Mouse (Mus musculus): ENCODE data around the gene Rpl24. TPM values are rescaled to one million over a fixed set of nuclear protein-coding genes. Genes with fewer than 3 reads are reported as not detected.
"Not testable (repeated sequence)": the region's sequence is repeated elsewhere in the genome, so short reads cannot be mapped to it uniquely, and the experiment has no call there.

Gene Rpl24
- polyA plus RNA-seq, 1 experiment: 1,568 TPM

GRCm38 (mm10) chr16:55938761-55939160 lies 27.3 kb upstream of the Rpl24 start:
- peaks cover 3% of the 10 kb centered on the region for H3K79me2 ChIP-seq (ENCODE audit: control insufficient read depth, insufficient read depth)

GRCm38 (mm10) chr16:55939703-55940102 lies 26.4 kb upstream of the Rpl24 start:
- Histone ChIP-seq H3ac (ENCODE audit: control insufficient read depth, insufficient read length, low read depth) (no peak overlapping the region), H3K36me3 (ENCODE audit: control insufficient read depth, insufficient read depth) (no peaks in the 10 kb centered on the region), H3K4me3 (ENCODE audit: insufficient read depth, poor library complexity, severe bottlenecking) (no peak overlapping the region), H3K79me3 (ENCODE audit: low read depth) (no peaks in the 10 kb centered on the region), H3K27me3 (ENCODE audit: control insufficient read depth, insufficient read depth, insufficient read length) (peaks cover 5% of the 10 kb centered on the region), H3K79me2 (ENCODE audit: control insufficient read depth, insufficient read depth) (no peaks in the 10 kb centered on the region)
- no peak for TF ChIP-seq CTCF (IDR thresholded peaks at IDR 0.05; ENCODE audit: control insufficient read depth, insufficient read depth, insufficient read length)
- no peak for TF ChIP-seq MYOG (IDR thresholded peaks at IDR 0.05; ENCODE audit: control insufficient read depth, extremely low read depth, insufficient read length)
- no peak for TF ChIP-seq MAX (IDR thresholded peaks at IDR 0.05)
- TF ChIP-seq CEBPB (IDR thresholded peaks at IDR 0.05; ENCODE audit: low read depth): no peak
- no peak for TF ChIP-seq USF1 (IDR thresholded peaks at IDR 0.05; ENCODE audit: low read depth)
- TF ChIP-seq FOSL1 (IDR thresholded peaks at IDR 0.05; ENCODE audit: insufficient read depth, low read length, poor library complexity, severe bottlenecking): no peak

More at GRCm38 (mm10) chr16:55938761-55939160, 27.3 kb upstream of the Rpl24 start:
- Histone ChIP-seq H3K79me3 (ENCODE audit: low read depth) (no peaks in the 10 kb centered on the region), H3K36me3 (ENCODE audit: control insufficient read depth, insufficient read depth) (no peaks in the 10 kb centered on the region), H3K27me3 (ENCODE audit: control insufficient read depth, insufficient read depth, insufficient read length) (peaks cover 5% of the 10 kb centered on the region), H3K4me3 (ENCODE audit: insufficient read depth, poor library complexity, severe bottlenecking) (no peak overlapping the region), H3ac (ENCODE audit: control insufficient read depth, insufficient read length, low read depth) (no peak overlapping the region)
- TF ChIP-seq USF1 (IDR thresholded peaks at IDR 0.05; ENCODE audit: low read depth) (no peak), CTCF (IDR thresholded peaks at IDR 0.05; ENCODE audit: control insufficient read depth, insufficient read depth, insufficient read length) (no peak), MYOD1 (IDR thresholded peaks at IDR 0.05; ENCODE audit: control insufficient read depth, insufficient read length, low read depth) (no peak), MAX (IDR thresholded peaks at IDR 0.05) (no peak), CEBPB (IDR thresholded peaks at IDR 0.05; ENCODE audit: low read depth) (no peak)

GRCm38 (mm10) chr16:55940781-55941180 lies 25.3 kb upstream of the Rpl24 start:
- H3K79me2 ChIP-seq (ENCODE audit: control insufficient read depth, insufficient read depth): no peaks in the 10 kb centered on the region
- TF ChIP-seq CEBPB (IDR thresholded peaks at IDR 0.05; ENCODE audit: low read depth): no peak
- no peak for TF ChIP-seq MYOD1 (IDR thresholded peaks at IDR 0.05; ENCODE audit: control insufficient read depth, insufficient read length, low read depth)
- TF ChIP-seq FOSL1 (IDR thresholded peaks at IDR 0.05; ENCODE audit: insufficient read depth, low read length, poor library complexity, severe bottlenecking): no peak
- TF ChIP-seq CTCF (IDR thresholded peaks at IDR 0.05; ENCODE audit: control insufficient read depth, insufficient read depth, insufficient read length): no peak
- no peak for TF ChIP-seq MAX (IDR thresholded peaks at IDR 0.05)
- no peak for TF ChIP-seq MYOG (IDR thresholded peaks at IDR 0.05; ENCODE audit: control insufficient read depth, extremely low read depth, insufficient read length)
- TF ChIP-seq USF1 (IDR thresholded peaks at IDR 0.05; ENCODE audit: low read depth): no peak
- no peaks in the 10 kb centered on the region for H3K36me3 ChIP-seq (ENCODE audit: control insufficient read depth, insufficient read depth)
- H3K79me3 ChIP-seq (ENCODE audit: low read depth): no peaks in the 10 kb centered on the region
- peaks cover 5% of the 10 kb centered on the region for H3K27me3 ChIP-seq (ENCODE audit: control insufficient read depth, insufficient read depth, insufficient read length)
- no peak overlapping the region for H3ac ChIP-seq (ENCODE audit: control insufficient read depth, insufficient read length, low read depth)
- no peak overlapping the region for H3K4me3 ChIP-seq (ENCODE audit: insufficient read depth, poor library complexity, severe bottlenecking)

- no peaks in the 10 kb centered on the region for H3K79me2 ChIP-seq (ENCODE audit: control insufficient read depth, insufficient read depth)
- no peaks in the 10 kb centered on the region for H3K79me3 ChIP-seq (ENCODE audit: low read depth)
- no peaks in the 10 kb centered on the region for H3K36me3 ChIP-seq (ENCODE audit: control insufficient read depth, insufficient read depth)
- TF ChIP-seq FOSL1 (IDR thresholded peaks at IDR 0.05; ENCODE audit: insufficient read depth, low read length, poor library complexity, severe bottlenecking) (no peak), CEBPB (IDR thresholded peaks at IDR 0.05; ENCODE audit: low read depth) (no peak), USF1 (IDR thresholded peaks at IDR 0.05; ENCODE audit: low read depth) (no peak), MYOG (IDR thresholded peaks at IDR 0.05; ENCODE audit: control insufficient read depth, extremely low read depth, insufficient read length) (no peak), CTCF (IDR thresholded peaks at IDR 0.05; ENCODE audit: control insufficient read depth, insufficient read depth, insufficient read length) (no peak), MYOD1 (IDR thresholded peaks at IDR 0.05; ENCODE audit: control insufficient read depth, insufficient read length, low read depth) (no peak), MAX (IDR thresholded peaks at IDR 0.05) (no peak)
- H3ac ChIP-seq (ENCODE audit: control insufficient read depth, insufficient read length, low read depth): no peak overlapping the region
- no peaks in the 10 kb centered on the region for H3K27me3 ChIP-seq (ENCODE audit: control insufficient read depth, insufficient read depth, insufficient read length)
- H3K4me3 ChIP-seq (ENCODE audit: insufficient read depth, poor library complexity, severe bottlenecking): no peak overlapping the region
These were observed 18.8 kb upstream of the Rpl24 start for GRCm38 (mm10) chr16:55947266-55947665.

GRCm38 (mm10) chr16:55947876-55948410 lies 18.1 kb upstream of the Rpl24 start:
- H3K36me3 ChIP-seq (ENCODE audit: control insufficient read depth, insufficient read depth); H3K79me3 ChIP-seq (ENCODE audit: low read depth); H3ac ChIP-seq (ENCODE audit: control insufficient read depth, insufficient read length, low read depth); H3K4me3 ChIP-seq (ENCODE audit: insufficient read depth, poor library complexity, severe bottlenecking); H3K79me2 ChIP-seq (ENCODE audit: control insufficient read depth, insufficient read depth); H3K27me3 ChIP-seq (ENCODE audit: control insufficient read depth, insufficient read depth, insufficient read length): not testable (repeated sequence)

GRCm38 (mm10) chr16:55948963-55949362 lies 17.1 kb upstream of the Rpl24 start:
- TF ChIP-seq MYOD1 (IDR thresholded peaks at IDR 0.05; ENCODE audit: control insufficient read depth, insufficient read length, low read depth) (no peak), CEBPB (IDR thresholded peaks at IDR 0.05; ENCODE audit: low read depth) (no peak), MAX (IDR thresholded peaks at IDR 0.05) (no peak), MYOG (IDR thresholded peaks at IDR 0.05; ENCODE audit: control insufficient read depth, extremely low read depth, insufficient read length) (no peak), CTCF (IDR thresholded peaks at IDR 0.05; ENCODE audit: control insufficient read depth, insufficient read depth, insufficient read length) (no peak), FOSL1 (IDR thresholded peaks at IDR 0.05; ENCODE audit: insufficient read depth, low read length, poor library complexity, severe bottlenecking) (no peak), USF1 (IDR thresholded peaks at IDR 0.05; ENCODE audit: low read depth) (no peak)
- no peaks in the 10 kb centered on the region for H3K36me3 ChIP-seq (ENCODE audit: control insufficient read depth, insufficient read depth)
- no peaks in the 10 kb centered on the region for H3K27me3 ChIP-seq (ENCODE audit: control insufficient read depth, insufficient read depth, insufficient read length)
- H3ac ChIP-seq (ENCODE audit: control insufficient read depth, insufficient read length, low read depth): no peak overlapping the region
- H3K79me2 ChIP-seq (ENCODE audit: control insufficient read depth, insufficient read depth): no peaks in the 10 kb centered on the region
- no peak overlapping the region for H3K4me3 ChIP-seq (ENCODE audit: insufficient read depth, poor library complexity, severe bottlenecking)
- H3K79me3 ChIP-seq (ENCODE audit: low read depth): no peaks in the 10 kb centered on the region

Measured in C2C12 (cell line).